ENCODE assay signal across 18 mouse cellular contexts in the genomic region with DNA sequence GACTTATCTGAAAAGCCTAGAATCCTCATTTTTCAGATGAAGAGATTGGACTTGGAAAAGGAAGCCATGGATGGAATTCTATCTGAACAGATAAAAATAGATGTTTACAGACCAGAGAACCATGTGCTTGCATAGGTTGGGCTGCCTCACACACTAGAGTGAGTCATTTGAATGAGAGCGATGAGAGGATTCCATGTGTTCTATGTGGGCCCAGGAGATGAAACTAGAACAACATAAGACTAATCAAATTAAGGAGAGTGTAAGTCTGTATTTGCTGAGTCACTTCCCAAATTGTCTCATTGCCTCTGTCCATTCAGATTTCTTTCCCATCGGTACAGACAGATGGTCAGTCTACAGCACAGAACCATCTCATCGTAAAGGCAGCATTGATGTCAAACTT.
"Had no signal": no experiment of that assay in that cellular context is flagged by ENCODE, and none has a peak within 500 bp of the region (broad histone marks: within the 10 kb centered on the region; RNA-seq: fewer than 3 reads in every experiment).

No protein-coding gene starts in this region.

- H3K27ac ChIP-seq: midbrain, embryonic 10.5 days; midbrain, embryonic 12.5 days; neural tube, embryonic 13.5 days; neural tube, embryonic 15.5 days had no signal

- H3K4me3 ChIP-seq: midbrain, embryonic 10.5 days; midbrain, embryonic 12.5 days; myocyte; neural tube, embryonic 13.5 days; neural tube, embryonic 15.5 days had no signal

- DNase-seq: lung, adult 18-20 months; lung, embryonic 14.5 days; lung, postnatal 10 days; lung, postnatal 4 days; midbrain, embryonic 14.5 days; retina, postnatal 1 day; right cerebral cortex, adult 18-20 months; right cerebral cortex, postnatal 25 days; right cerebral cortex, postnatal 4 days; spleen, adult 18-20 months; thymus, adult 18-20 months; thymus, postnatal 14 days; thymus, postnatal 36 days had no signal
